ENCODE assay signal across 9 mouse cellular contexts in genomic region chr11:67100169-67100568, GRCm38 (mm10). TPM values are rescaled to one million over a fixed set of nuclear protein-coding genes. Genes with fewer than 3 reads are reported as not detected.
A peak's percentile ranks its signal among the peaks of the same experiment; 100 is the strongest.
DNase-seq lines count a peak whose midpoint lies in the region; ATAC-seq and TF ChIP-seq lines count a peak whose summit lies in the region.
"Had no signal": no experiment of that assay in that cellular context is flagged by ENCODE, and none has a peak within 500 bp of the region (broad histone marks: within the 10 kb centered on the region; RNA-seq: fewer than 3 reads in every experiment).

No protein-coding gene starts in this region.

- no peaks in the 10 kb centered on the region for H3K9me3 ChIP-seq in embryonic facial prominence, embryonic 10.5 days
- H3K9me3 ChIP-seq in midbrain, embryonic 15.5 days, result no peaks in the 10 kb centered on the region
- H3K9me3 ChIP-seq: hindbrain, embryonic 15.5 days had no signal

- ATAC-seq in midbrain, embryonic 15.5 days (replicated peaks), result no peak

- no peaks in the 10 kb centered on the region for H3K27me3 ChIP-seq in thymus, adult 2 months (ENCODE audit: control insufficient read depth, insufficient read depth, low read length)
- H3K27me3 ChIP-seq in embryonic facial prominence, embryonic 10.5 days (replicated peaks; ENCODE audit: low read depth, poor library complexity, severe bottlenecking), result peaks cover 8% of the 10 kb centered on the region; the same call in 1 of the 2 replicates
- H3K27me3 ChIP-seq in midbrain, embryonic 15.5 days (replicated peaks), result no peaks in the 10 kb centered on the region
- H3K27me3 ChIP-seq: hindbrain, embryonic 15.5 days had no signal

- no peak for TF ChIP-seq POLR2A in thymus, adult 2 months (IDR thresholded peaks at IDR 0.05; ENCODE audit: control insufficient read depth, extremely low read depth, insufficient read depth, low read length, poor library complexity)

- no peaks in the 10 kb centered on the region for H3K4me1 ChIP-seq in thymus, adult 2 months (replicated peaks; ENCODE audit: control insufficient read depth, insufficient read depth, low read length)
- no peaks in the 10 kb centered on the region for H3K4me1 ChIP-seq in embryonic facial prominence, embryonic 10.5 days
- H3K4me1 ChIP-seq in midbrain, embryonic 15.5 days, result no peaks in the 10 kb centered on the region
- H3K4me1 ChIP-seq: hindbrain, embryonic 15.5 days had no signal

- no peaks in the 10 kb centered on the region for H3K36me3 ChIP-seq in thymus, adult 2 months (ENCODE audit: control insufficient read depth, insufficient read depth, low read length)
- no peaks in the 10 kb centered on the region for H3K36me3 ChIP-seq in embryonic facial prominence, embryonic 10.5 days (replicated peaks)
- H3K36me3 ChIP-seq in midbrain, embryonic 15.5 days (replicated peaks), result no peaks in the 10 kb centered on the region
- H3K36me3 ChIP-seq: hindbrain, embryonic 15.5 days had no signal

- 34% methylated on average over 6 of the region's 6 CpGs for WGBS in thymus, adult 2 months
- 35% methylated on average over 6 of the region's 6 CpGs for WGBS in embryonic facial prominence, embryonic 10.5 days
- 40% methylated on average over 6 of the region's 6 CpGs for WGBS in midbrain, embryonic 15.5 days

- TF ChIP-seq CTCF in thymus, adult 2 months (IDR thresholded peaks at IDR 0.05; ENCODE audit: borderline replicate concordance, control insufficient read depth, extremely low read depth, insufficient read depth, low read length, poor library complexity), result no peak

- no peak overlapping the region for H3K4me3 ChIP-seq in thymus, adult 2 months (ENCODE audit: control insufficient read depth, insufficient read depth, low read length)
- H3K4me3 ChIP-seq in embryonic facial prominence, embryonic 10.5 days, result no peak overlapping the region
- no peak overlapping the region for H3K4me3 ChIP-seq in midbrain, embryonic 15.5 days
- H3K4me3 ChIP-seq: hindbrain, embryonic 15.5 days had no signal

- no peak overlapping the region for H3K4me2 ChIP-seq in midbrain, embryonic 15.5 days
- H3K4me2 ChIP-seq: hindbrain, embryonic 15.5 days had no signal

- H3K9ac ChIP-seq in midbrain, embryonic 15.5 days, result no peak overlapping the region
- H3K9ac ChIP-seq: hindbrain, embryonic 15.5 days had no signal

- DNase-seq in heart, adult 8-10 months (ENCODE audit: low spot score), result peak; percentile 19
- no peak for DNase-seq in heart, postnatal 25 days (ENCODE audit: low spot score)
- peak; percentile 35 for DNase-seq in thymus, adult 2 months
- DNase-seq in thymus, postnatal 36 days, result no peak
- DNase-seq in embryonic facial prominence, embryonic 10.5 days (ENCODE audit: low spot score), result peak; percentile 31
- DNase-seq in lung, postnatal 25 days (ENCODE audit: low spot score), result peak; percentile 29
- no peak for DNase-seq in natural killer cell, adult 2 months (ENCODE audit: low spot score in 2 of 2)

- no peak overlapping the region for H3K27ac ChIP-seq in thymus, adult 2 months (ENCODE audit: control insufficient read depth, insufficient read depth, low read length)
- H3K27ac ChIP-seq in embryonic facial prominence, embryonic 10.5 days (replicated peaks), result no peak overlapping the region
- no peak overlapping the region for H3K27ac ChIP-seq in midbrain, embryonic 15.5 days
- H3K27ac ChIP-seq: hindbrain, embryonic 15.5 days had no signal

- intact Hi-C loops in heart, postnatal 25 days (cut with DNase I), result loop anchor here (5.0 kb wide), 1 partner anchor 78 kb away; no protein-coding TSS in a partner anchor

RNA-seq across cellular contexts. Expression of gene Myh3, which starts 22.1 kb away (rescaled TPM):
- total RNA-seq in heart, adult 8-10 months (2022), result under 1 TPM in 2 of 4 experiments, not detected in 2; 0.03 TPM
- not detected for total RNA-seq in heart, postnatal 25 days (2021)
- 0.14 and 0.18 TPM in 2 replicates for polyA plus RNA-seq in thymus, adult 2 months (2012; rRNA removed)
- polyA plus RNA-seq in embryonic facial prominence, embryonic 10.5 days (2016; fragmentation: Nextera tagmentation; extraction: Ambion mirVana), result 0.21 and 0.30 TPM in 2 replicates
- 0.15 and 0.22 TPM in 2 replicates for polyA plus RNA-seq in midbrain, embryonic 15.5 days (2015; fragmentation: Nextera tagmentation; extraction: Ambion mirVana)

RNA-seq across cellular contexts. Expression of gene Sco1, which starts 47.7 kb away (rescaled TPM):
- 10 to 100 TPM; 20.7 to 25.9 (median 23.3) TPM for total RNA-seq in heart, adult 8-10 months (2022)
- 10 to 100 TPM; 19.0 to 19.5 TPM for total RNA-seq in heart, postnatal 25 days (2021)
- polyA plus RNA-seq in thymus, adult 2 months (2012; rRNA removed), result 3.8 and 4.4 TPM in 2 replicates
- polyA plus RNA-seq in embryonic facial prominence, embryonic 10.5 days (2016; fragmentation: Nextera tagmentation; extraction: Ambion mirVana), result 23.7 and 26.4 TPM in 2 replicates
- 13.5 and 14.0 TPM in 2 replicates for polyA plus RNA-seq in midbrain, embryonic 15.5 days (2015; fragmentation: Nextera tagmentation; extraction: Ambion mirVana)

RNA-seq across cellular contexts. Expression of gene Adprm, which starts 47.8 kb away (rescaled TPM):
- 10 to 100 TPM in 3 of 4 experiments, 1 to 10 TPM in 1; 9.8 to 13.1 (median 11.5) TPM for total RNA-seq in heart, adult 8-10 months (2022)
- total RNA-seq in heart, postnatal 25 days (2021), result 10 to 100 TPM; 13.3 to 14.5 TPM
- polyA plus RNA-seq in thymus, adult 2 months (2012; rRNA removed), result 18.8 and 26.2 TPM in 2 replicates
- 30.4 and 32.6 TPM in 2 replicates for polyA plus RNA-seq in embryonic facial prominence, embryonic 10.5 days (2016; fragmentation: Nextera tagmentation; extraction: Ambion mirVana)
- polyA plus RNA-seq in midbrain, embryonic 15.5 days (2015; fragmentation: Nextera tagmentation; extraction: Ambion mirVana), result 32.4 and 35.3 TPM in 2 replicates

Comparison
In these comparisons a context has a peak if more than half of its experiments do, and no peak if none do; other contexts are left out.
1. DNase-seq: peak in heart, adult 8-10 months (single experiment), thymus, adult 2 months (single experiment), embryonic facial prominence, embryonic 10.5 days (single experiment) and lung, postnatal 25 days (single experiment); none in heart, postnatal 25 days (single experiment), thymus, postnatal 36 days (0 of 2) and natural killer cell, adult 2 months (0 of 2).